Mouse (Mus musculus) megakaryocyte, embryonic 14.5 days (primary cell): ENCODE data around the gene Olfr1375.
"Not testable (repeated sequence)": the region's sequence is repeated elsewhere in the genome, so short reads cannot be mapped to it uniquely, and the experiment has no call there.

ENCODE experiments used
- FLI1 ChIP-seq: IDR thresholded peaks from 2 replicates; pipeline ENCODE4 v1.6.1; 2012; ENCODE audit warnings: low read length, inconsistent platforms, mixed read lengths
- GATA1 ChIP-seq: IDR thresholded peaks from 3 replicates; pipeline ENCODE4 v1.6.1; 2012; ENCODE audit warnings: mixed read lengths, low read length, inconsistent platforms, borderline replicate concordance

- TF ChIP-seq GATA1, FLI1: not testable (repeated sequence)
Observed at GRCm38 (mm10) chr11:51026811-51027210, 21.1 kb upstream of the Olfr1375 start.
